Mouse (Mus musculus): Measurements from ENCODE around the gene Slc38a1.
"Not testable (repeated sequence)": the region's sequence is repeated elsewhere in the genome, so short reads cannot be mapped to it uniquely, and the experiment has no call there.

The Slc38a1 gene

DNA sequence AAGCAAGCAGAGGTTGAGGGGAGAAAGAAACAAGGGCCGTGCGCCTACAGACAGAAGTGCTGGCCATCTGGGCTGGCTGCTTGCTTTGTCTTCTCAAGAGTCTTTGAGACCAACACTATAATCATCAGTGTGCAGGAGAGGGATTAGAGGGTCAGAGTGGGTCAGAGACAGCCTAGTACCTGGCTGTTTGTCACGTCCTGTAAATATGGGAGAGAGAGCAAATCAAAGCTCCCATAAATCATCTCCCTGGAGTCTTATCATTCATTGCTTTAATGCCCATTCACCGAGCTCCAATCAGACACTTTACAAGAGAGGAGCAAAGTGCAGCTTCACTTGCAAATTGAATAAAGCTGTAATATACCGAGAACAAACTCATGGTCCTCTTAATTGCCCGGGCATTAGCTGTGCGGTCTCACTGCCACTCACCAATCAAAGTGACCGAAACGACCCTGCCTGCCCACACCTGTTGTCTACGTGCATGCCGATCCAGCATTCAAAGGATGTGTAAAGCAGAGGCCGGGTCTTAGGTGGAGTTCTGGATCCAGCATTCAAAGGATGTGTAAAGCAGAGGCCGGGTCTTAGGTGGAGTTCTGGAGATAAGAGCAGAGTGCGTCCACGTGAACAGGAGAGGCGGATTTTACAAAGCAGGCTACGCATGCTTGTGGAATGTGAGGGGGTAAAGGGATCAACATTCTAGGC, 15.0 kb upstream of the Slc38a1 start:
- DNase-seq (ENCODE audit: low spot score): no peak

DNA sequence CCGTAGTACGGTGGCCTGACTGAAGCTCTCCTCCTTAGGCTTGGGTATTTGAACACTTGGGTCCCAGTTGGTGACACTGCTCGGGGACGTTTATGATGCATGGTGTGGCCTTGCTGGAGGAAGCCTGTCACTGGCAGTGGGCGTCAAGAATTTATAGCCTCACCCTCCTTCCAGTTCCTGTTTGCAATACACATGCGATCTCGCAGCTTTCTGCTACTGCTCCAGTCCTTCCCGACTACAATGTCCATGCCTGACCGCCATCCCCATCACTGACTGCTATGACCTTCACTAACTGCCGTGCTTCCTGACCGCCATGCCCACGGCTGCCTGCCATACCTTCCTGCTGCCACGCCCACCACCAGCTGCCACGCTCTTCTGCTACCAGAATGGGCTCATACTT, 12.8 kb upstream of the Slc38a1 start:
- no peak for DNase-seq (ENCODE audit: low spot score)

DNA sequence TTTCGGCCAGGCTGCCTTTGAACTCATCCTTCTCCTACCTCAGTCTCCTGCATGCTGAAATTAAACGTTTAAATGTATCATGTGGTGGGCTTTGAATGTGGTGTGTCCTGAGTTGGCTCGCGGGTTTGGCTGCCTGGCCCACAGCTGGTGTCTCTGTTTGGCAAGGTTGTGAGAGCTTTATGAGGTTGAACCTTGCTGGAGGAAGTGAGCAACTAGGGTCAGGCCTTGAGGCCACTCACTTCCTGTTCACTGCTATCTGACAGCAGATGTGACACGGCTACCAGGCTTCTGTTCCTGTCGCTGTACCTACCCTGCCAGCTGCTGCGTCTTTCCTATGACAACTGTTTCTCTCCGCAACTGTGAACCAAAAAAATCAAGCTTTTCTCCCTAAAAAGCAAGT, 12.0 kb upstream of the Slc38a1 start:
- no peak for DNase-seq (ENCODE audit: low spot score)

DNA sequence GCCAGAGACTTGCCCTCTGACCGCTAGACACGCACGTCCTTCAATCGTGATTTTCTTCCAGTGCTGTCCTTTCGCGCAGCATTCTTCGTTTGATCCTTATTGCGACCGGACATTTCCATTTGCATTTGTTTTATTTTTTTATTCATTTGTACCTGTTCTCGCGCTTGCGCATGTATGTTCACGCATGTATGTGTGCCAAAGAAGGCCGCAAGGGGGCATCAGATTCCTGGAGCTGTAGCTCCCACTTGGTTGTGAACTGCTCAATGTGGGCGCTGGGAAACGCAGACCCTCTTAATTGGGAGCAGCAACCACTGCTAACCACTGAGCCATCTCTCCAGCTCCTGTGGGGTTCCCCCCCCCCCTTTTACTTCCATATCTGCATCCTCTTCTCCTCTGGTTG, 10.3 kb upstream of the Slc38a1 start:
- DNase-seq (ENCODE audit: low spot score): peak; percentile 28

DNA sequence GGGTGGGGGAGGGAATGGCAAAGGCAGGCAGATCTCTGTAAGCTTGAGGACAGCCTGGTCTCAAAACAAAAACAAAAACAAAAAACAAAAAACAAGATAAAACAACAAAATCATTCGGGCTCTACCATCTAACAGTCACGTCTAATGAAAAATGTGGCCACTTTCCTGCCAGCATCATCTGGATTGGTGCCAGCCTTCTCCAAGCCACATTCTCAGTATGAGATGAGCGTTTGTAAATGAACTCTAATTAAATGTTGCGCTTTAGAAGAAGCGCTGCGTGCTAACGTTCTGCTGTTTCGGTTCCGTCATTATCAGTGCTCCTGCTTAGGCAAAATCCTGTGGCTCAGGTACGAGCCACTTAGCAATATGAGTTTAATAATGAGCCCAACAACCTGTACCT, 9.8 kb upstream of the Slc38a1 start:
- DNase-seq (ENCODE audit: low spot score): peak; percentile 37

DNA sequence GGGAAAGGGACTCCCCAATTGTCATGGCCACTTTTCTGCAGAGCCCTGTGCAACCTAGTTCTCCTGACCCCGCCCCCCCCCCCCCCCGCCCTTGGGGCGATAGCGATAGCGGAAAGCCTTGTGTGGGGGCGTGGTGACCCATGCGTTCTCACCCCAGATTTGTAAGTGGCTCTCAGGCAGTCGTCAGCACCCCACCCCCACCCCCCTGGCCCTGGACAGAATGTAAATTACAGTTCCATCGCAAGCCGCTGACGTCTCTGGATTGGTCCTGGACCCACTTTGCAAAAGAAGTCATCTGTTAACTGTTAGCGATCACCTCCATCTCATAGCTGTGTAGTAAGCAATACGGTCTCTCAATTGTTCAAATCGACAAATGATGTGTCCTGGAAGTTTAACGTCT, 4.7 kb upstream of the Slc38a1 start:
- no peak for DNase-seq (ENCODE audit: low spot score)

DNA sequence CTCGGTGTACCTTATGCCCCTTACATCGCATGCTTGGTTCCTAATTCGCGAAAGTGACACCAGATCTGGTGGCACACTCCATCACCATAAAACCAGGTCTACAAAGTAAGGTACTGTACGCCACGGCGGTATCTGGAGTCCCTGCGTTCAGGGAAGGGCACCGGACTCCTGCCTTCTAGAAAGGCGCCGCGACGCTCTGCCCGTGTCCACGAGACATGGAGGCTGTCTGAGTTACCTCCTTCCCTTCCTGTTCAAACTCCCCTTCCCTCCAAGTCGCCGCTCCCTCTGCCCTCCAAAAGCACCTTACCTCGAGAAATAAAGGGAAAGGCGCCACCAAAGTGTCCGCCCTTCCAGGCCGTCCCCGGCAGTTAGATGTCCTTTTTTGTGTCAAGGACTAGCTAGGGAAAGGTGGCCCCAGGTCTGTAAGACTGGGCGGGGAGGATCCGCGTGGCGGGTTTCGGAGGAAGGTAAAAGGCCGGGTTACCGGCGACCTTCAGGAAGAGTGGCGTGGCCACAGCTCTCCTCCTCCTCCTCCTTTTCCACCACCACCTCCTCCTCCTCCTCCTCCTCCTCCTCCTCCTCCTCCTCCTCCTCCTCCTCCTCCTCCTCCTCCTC, 785 bp downstream of the Slc38a1 start:
- DNase-seq (ENCODE audit: low spot score): no peak

DNA sequence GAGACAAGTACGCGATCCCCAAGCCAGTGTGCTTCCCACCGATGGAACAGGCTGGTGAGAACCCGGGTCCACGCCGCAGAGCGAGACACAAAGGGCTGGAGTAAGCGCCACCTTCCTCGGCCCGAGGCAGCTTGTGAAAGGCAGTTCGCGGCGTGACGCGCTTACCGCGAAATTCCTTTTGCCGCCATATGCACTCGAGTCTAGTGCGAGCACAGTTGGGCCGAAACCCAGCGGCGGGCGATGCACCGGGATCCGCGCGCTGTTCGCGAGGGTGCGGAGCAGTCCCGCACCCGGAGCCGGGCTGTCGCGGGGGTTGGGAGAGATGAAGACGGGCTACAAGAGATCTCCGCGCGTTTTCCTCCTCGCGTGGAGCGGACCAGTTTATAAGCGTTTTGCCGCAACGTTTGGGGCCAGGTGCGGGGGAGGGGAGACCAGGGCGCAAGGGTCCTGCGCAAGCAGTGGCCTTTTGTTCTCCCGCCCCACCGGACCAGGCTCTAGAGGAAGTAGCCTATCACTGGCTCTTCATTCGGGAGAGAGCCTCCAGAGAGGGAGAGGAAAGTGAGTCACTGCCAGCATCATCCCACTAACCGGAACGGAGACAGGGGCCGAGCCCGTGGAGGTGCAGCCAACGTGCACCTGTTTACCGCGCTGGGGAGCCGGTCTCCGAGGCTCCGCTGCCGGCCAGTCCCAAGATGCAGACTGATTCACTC, 1.4 kb downstream of the Slc38a1 start:
- DNase-seq (ENCODE audit: low spot score): peak; percentile 62

DNA sequence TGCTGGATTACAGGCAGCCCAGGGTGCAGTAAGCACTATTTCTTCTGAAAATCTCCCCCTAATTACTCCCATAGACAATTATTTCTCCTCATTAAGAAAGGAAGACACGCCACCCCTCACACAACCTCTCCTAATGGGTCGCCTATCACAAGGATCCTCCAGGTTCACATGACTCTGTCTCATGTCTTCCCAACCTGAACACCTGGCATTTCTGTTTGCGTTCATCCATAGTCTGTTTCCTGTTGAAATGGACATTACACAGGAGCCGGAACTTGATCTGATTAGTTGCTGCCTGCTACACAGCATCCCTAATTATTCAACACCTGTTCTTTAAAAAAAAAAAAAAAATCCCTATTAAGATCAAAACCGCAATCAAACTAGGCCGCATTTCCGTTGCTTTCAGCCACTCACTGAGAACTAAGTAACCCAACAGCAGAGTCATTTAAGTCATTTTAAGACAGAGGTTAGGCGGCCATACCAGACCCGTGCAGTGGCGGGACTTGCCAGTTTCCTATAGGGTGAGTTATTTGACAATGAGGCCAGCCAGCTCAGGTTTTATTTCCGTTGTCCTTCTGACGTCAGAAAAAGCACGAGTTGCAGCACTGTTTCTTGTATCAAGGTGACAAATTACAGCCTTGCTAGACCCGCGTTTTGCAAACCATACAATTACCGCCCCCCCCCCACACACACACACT, 2.3 kb downstream of the Slc38a1 start:
- no peak for DNase-seq (ENCODE audit: low spot score)

DNA sequence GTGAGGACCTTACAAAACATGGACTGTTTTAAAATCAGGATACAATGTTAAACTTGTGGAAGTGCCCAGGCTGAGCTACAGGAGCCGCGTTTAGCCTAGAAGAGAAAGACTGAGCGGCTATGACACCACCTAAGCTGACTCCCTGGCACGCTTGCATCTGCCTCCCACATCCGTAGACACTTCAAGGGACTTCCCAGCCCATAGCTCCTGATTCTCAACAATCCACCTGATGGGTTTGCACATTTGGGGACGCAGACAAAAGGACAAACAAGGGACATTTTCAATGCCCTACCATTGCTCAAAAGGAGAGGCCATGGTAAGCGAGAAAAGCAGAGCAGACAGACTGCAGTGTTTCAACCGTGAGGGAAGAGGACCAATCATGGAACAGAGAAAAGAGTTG, 3.1 kb downstream of the Slc38a1 start:
- no peak for DNase-seq (ENCODE audit: low spot score)

DNA sequence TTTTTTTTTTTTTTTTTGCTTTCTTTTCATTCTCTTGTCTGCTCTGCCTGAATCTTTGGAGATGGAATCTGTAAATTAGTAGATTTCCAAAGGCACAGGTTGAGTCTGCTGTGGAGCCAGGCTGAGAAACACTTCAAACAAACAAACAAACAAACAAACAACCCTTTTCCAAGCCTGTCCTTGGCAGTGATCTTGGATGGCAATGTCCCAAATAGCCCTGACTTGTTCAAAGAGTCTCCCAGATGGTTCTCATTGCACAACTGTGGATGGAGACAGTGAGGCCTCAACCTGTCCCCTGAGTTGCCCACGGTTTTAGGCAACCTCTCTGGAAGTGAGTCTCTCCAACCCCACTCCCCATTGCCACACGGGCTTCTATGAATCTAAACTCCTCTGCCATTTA, 4.1 kb downstream of the Slc38a1 start:
- DNase-seq (ENCODE audit: low spot score): no peak

DNA sequence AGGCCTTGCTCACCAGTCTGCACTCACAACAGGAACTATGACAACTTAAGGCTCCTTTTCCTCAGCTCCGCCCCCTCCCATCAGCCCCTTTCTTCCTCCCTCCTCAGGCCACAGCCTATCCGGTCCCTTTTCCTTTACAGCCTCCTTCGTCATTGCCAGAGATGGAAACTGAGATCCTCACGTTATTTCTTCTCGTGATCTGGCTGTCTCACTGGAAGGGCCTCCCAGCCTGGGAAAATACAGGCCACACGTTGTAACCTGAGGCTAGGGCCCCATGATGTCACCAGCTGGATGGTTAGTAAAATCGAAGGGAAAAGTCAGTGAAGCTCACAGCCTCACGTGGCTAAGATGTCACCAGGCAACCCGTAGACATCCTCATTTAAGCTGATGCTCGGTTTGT, 4.5 kb downstream of the Slc38a1 start:
- DNase-seq (ENCODE audit: low spot score): no peak

DNA sequence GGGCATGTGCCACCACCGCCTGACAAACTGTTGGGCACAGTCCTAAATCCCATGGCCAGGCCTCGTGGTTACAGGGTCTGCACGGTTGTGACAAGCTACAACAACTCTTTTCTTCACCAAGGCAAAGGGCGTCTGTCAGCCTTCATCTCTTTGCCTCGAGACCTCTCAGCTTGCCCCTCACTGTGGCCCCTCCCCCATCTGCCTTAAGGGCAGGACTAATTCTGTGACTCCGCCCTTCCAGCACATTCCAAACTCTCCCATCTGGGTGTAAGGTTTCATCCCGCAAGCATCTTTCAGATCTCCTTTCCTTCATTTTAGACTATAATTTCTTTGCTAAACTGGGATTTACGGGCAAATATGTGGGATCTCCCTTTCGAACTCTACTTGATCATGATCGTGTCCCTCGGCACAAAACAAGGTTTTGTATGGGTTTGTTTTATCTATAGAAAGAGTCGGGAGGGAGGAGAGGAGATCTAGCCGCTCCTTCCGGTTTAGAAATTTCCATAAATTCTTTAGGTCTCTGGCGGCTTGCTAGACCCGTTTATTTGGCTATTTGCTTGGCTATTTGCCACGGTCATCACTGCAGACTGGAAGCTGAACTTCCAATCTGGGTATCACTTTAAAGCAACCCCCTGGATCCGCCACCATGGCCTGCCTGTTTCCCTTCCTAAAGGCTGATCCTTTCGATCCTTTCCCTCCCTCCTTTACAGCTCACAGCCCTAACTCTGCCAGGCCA, 7.9 kb downstream of the Slc38a1 start:
- no peak for DNase-seq (ENCODE audit: low spot score)

DNA sequence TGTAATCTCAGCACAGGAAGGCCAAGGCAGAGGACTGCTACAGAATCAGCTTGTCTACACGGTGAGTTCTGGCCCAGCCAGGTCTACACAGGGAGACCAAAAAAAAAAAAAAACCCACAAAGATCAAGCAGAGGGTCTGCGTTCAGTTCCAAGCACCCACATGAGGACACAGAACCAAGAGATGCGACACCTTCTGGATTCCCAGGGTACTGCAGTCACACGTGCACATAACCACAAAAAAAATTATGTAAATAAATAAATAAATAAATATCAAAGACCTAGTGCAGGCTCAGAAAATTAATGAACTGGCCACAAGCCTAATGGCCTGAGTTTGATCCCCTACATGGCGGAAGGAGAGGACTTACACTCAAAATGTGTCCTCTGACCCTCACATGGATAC, 10.5 kb downstream of the Slc38a1 start:
- DNase-seq (ENCODE audit: low spot score): no peak

DNA sequence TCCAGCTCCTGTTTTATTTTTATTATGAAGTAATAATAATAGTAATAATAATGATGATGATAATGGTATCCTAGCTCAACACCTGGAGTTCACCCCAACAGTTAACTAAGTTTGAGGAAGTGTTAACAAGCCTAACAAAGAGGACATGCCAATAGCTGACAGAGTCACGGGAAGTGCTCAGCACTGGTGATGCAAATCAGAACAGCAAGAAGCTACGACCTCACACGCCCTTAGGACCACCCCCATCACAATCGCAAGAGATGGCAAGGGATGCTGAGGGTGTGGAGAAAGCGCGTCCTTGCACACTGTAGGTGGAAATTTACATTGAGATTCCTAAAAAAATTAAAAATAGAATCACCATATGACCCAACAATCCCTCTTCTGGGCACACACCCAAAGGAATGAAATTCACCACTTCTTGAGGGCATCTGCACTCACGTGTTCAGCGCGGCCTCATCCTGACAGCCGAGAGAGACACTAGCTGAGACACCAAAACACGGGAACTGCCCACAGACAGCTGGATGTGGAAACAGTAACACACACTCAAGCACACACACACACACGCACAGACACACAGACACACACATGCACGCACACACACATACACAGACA, 11.5 kb downstream of the Slc38a1 start:
- DNase-seq (ENCODE audit: low spot score): no peak

DNA sequence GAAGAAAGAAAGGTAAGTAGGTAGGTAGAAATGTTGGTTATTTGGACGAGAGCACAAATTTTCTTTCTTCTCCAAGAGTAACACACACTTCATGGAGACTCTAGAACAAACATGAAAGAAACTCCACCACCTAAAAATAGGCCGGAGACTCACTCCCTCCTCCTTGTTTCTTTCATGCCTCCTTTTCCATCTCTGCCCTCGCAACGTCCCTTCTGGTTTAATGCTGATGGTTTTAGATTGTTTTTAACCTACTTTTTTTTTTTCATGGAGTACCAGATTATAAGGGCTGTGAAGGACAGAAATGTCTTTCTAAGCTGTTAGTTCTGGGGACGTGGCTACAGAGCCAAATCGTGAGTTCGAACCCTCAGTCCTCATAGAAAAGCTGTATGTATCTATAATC, 14.5 kb downstream of the Slc38a1 start:
- no peak for DNase-seq (ENCODE audit: low spot score)

DNA sequence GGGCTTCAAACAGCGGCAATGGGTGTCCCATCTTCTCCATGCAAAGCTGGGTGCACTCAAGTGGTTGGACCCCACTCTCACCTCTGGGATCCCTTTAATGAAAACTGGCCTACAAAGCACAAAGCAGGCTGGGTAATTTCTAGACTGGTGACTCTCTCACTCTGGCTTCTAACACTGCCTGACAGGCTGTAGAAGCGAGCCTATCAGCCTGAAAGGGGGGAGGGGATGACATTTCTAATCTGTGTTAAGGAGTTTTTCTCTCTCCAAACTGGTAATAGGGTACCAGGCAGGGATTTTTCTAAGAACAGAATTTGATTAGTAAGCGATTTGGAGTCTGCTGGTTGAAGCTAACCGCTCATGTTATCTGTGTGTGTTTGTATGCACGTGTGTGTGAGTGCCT, 15.8 kb downstream of the Slc38a1 start:
- DNase-seq (ENCODE audit: low spot score): no peak

DNA sequence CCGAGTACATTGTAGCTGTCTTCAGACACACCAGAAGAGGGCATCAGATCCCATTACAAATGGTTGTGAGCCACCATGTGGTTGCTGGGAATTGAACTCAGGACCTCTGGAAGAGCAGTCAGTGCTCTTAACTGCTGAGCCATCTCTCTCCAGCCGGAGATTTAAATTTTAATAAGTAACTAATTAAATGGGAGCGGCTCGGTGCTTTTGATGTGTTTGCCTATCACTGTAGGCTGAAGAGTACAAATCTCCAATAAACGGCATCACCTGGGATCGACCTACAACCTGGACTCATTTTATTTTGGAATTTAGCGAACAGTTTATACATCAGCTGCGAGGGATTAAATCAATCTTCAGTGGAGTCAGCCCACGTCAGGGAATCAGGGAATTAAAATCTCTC, 17.7 kb downstream of the Slc38a1 start:
- DNase-seq (ENCODE audit: low spot score): not testable (repeated sequence)

DNA sequence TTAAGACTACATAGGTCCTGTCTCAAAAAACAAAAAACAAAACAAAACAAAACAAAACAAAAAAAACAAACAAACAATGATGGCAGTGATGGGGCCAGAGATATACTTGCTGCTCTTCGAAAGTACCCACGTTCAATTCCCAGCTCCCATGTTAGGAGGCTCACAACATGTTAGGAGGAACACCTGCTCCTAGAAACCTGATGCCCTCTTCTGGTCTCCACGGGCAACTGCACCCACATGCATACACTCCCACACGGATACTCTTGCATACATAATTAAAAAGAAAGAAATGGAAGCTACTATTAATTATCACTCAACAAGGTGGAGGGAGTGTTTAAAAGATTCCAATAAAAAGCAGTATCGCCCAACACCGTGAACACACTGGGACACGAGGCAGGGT, 20.3 kb downstream of the Slc38a1 start:
- DNase-seq (ENCODE audit: low spot score): no peak

DNA sequence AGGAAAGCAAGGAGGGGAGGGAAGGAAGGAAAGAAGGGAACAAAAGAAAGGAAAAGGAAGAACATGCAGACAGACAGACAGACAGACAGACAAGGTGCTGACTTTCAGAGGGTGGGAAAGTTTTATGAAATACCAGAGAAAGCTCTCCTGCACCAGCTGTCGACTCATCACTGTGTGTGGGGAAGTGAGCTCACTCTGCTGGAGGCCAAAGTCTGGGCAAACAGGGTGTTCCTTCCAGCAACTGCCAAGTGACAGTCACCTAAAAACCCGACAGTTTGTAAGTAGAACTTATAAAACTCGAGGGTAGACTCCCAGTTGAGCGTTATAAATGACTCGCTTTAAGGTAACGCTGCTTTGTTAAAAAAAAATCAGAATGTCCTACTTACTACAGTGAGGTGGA, 21.0 kb downstream of the Slc38a1 start:
- DNase-seq (ENCODE audit: low spot score): no peak

DNA sequence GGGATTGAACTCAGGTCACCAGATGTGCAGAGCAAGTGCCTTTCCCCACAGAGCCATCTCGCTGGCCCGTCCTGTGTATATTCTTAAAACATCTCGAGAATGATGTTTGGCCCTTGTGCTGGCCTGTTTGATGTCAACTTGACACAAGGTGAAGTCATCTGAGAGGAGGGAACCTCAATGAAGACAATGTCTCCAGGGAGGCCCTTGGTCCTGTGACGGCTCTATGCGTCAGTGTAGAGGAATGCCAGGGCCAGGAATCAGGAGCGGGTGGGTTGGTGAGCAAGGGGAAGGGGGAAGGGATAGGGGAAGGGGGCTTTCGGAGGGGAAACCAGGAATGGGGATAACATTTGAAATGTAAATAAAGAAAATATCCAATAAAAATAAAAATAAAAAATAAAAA, 25.2 kb downstream of the Slc38a1 start:
- DNase-seq (ENCODE audit: low spot score): no peak

DNA sequence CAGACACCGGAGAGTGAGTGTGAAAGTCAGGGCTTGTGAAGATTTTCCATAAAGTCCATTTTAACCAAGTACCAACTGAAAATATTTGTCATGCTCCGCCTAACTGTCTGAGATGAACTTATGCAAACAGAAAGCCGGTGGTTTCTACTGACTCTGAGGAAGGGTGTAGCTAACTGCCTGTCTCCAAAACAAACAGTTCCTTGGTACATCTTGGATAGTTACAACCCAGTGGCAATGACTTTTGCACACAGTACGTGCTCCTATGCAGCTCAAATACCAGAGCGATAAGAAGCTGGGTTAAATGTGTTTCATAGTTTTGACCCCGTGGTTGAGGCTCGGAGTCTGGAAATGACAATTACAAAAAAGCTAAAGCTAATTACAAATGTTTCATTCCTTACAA, 34.0 kb downstream of the Slc38a1 start:
- no peak for DNase-seq (ENCODE audit: low spot score)
